Mouse (Mus musculus) kidney, adult 2 months (tissue): ENCODE data around the gene Jmjd8. TPM values are rescaled to one million over a fixed set of nuclear protein-coding genes. Genes with fewer than 3 reads are reported as not detected.
A peak's percentile ranks its signal among the peaks of the same experiment; 100 is the strongest.

Experiments used
- DNase-seq: peaks from one replicate; pipeline ENCODE4 v3.0.0; 2021
- H3K27ac ChIP-seq: fragments of 200-500 bp; 2 replicates; pipeline ENCODE4 v1.5.1; 2012; ENCODE audit warnings: low read depth, low read length, control low read depth, inconsistent platforms; ENCODE audit not compliant: insufficient read depth
- H3K27me3 ChIP-seq: fragments of 200-500 bp; replicated peaks from 2 replicates; pipeline ENCODE4 v1.6.1; 2012; ENCODE audit warnings: mild to moderate bottlenecking, moderate library complexity, low read length, inconsistent platforms; ENCODE audit not compliant: control insufficient read depth, insufficient read depth
- H3K36me3 ChIP-seq: fragments of 200-500 bp; 2 replicates; pipeline ENCODE4 v1.6.1; 2012; ENCODE audit warnings: mild to moderate bottlenecking, moderate library complexity, low read length, inconsistent platforms; ENCODE audit not compliant: control insufficient read depth, insufficient read depth
- H3K4me1 ChIP-seq: fragments of 200-500 bp; 2 replicates; pipeline ENCODE4 v1.6.1; 2011; ENCODE audit warnings: low read length; ENCODE audit not compliant: control insufficient read depth, insufficient read depth
- H3K4me3 ChIP-seq: fragments of 200-500 bp; 2 replicates; pipeline ENCODE4 v1.5.1; 2011; ENCODE audit warnings: mild to moderate bottlenecking, low read depth, low read length, control low read depth; ENCODE audit not compliant: insufficient read depth
- CTCF ChIP-seq: fragments of 200-500 bp; conservative IDR thresholded peaks from 2 replicates; pipeline ENCODE4 v1.5.1; 2011; ENCODE audit warnings: low read depth, mild to moderate bottlenecking, control low read depth, low read length, moderate library complexity, mixed read lengths; ENCODE audit not compliant: insufficient read depth, insufficient read length
- POLR2A ChIP-seq: fragments of 200-500 bp; IDR thresholded peaks from one replicate; pipeline ENCODE4 v1.6.1; 2011; ENCODE audit warnings: low read depth, low read length, control low read depth
- WGBS: fragments of 180-500 bp; shearing (Covaris S2); methylation state at CpG from one replicate; pipeline ENCODE4 v1.1.7; 2018; 5-methylcytosine and 5-hydroxymethylcytosine counted together
- polyA plus RNA-seq: library from polyadenylated mRNA; depleted of rRNA; stranded (reverse); fragments of >200 nt; gene quantifications from 2 replicates; pipeline ENCODE4 v1.2.3, GENCODE M21; 2012

The Jmjd8 gene
- polyA plus RNA-seq, 1 experiment, result 132 TPM

DNA sequence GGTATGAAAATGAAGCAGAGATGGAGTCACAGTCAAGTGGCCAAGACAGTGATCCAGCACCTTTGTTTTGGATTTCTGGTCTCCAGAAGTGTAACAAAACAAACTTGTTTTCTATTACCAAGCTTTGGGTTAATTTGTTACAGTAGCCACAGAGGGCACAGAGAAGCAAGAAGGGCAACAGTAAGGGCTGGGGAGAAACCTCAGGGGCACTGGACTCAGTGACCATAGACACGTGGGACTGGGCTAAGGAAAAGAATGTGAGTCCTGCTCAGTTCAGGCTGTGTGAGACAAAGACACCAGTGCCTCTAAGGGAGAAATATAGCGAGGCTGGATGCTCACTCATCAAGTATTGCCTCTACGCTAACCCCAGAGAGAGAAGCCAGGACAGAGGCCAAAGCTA lies 44.0 kb downstream of the Jmjd8 start:
- H3K4me3 ChIP-seq, result no peak overlapping the region
- TF ChIP-seq CTCF (no peak), POLR2A (no peak)
- H3K27me3 ChIP-seq, result no peaks in the 10 kb centered on the region
- WGBS, result 54% methylated on average over 3 of the region's 3 CpGs
- peak overlapping the region; percentile 91 for H3K27ac ChIP-seq
- no peaks in the 10 kb centered on the region for H3K36me3 ChIP-seq
- DNase-seq, result peak; percentile 84
- peaks cover 37% of the 10 kb centered on the region; the same call in 1 of the 2 replicates for H3K4me1 ChIP-seq

DNA sequence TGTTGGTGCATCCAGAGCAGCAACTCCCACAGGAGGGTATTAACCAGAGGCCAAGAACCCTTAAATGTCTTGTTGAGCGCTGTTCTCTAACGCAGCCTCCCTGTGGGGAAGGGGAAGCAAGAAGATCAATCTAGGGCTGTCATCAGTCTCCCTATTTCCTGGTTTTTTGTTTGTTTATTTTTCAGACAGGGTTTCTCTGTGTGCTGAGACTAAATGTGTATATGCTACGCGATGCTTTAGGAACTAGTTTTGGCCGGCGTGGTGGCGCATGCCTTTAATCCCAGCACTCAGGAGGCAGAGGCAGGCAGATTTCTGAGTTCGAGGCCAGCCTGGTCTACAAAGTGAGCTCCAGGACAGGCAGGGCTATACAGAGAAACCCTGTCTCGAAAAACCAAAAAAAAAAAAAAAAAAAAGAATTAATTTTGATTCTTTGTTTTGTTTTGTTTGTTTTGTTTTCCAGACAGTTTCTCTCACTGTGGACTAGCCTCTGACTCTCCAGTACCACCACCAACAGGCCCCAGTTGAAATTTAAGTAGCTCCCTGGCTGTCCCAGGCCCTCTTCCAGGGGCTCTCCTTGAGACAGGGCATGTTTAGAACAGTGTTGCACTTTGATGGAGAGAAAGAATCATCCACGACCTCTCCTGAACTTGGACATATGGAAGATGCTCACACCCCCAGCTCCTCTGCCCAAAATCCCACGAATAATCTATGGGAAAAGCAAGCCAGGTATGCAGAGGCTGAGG lies 44.9 kb downstream of the Jmjd8 start:
- peak overlapping the region; percentile 91 for H3K27ac ChIP-seq
- H3K27me3 ChIP-seq, result no peaks in the 10 kb centered on the region
- DNase-seq, result no peak
- 77% methylated on average over 11 of the region's 11 CpGs for WGBS
- no peak for TF ChIP-seq POLR2A
- TF ChIP-seq CTCF, result no peak
- H3K36me3 ChIP-seq, result no peaks in the 10 kb centered on the region
- H3K4me1 ChIP-seq, result peaks cover 38% of the 10 kb centered on the region; the same call in 1 of the 2 replicates
- no peak overlapping the region for H3K4me3 ChIP-seq

DNA sequence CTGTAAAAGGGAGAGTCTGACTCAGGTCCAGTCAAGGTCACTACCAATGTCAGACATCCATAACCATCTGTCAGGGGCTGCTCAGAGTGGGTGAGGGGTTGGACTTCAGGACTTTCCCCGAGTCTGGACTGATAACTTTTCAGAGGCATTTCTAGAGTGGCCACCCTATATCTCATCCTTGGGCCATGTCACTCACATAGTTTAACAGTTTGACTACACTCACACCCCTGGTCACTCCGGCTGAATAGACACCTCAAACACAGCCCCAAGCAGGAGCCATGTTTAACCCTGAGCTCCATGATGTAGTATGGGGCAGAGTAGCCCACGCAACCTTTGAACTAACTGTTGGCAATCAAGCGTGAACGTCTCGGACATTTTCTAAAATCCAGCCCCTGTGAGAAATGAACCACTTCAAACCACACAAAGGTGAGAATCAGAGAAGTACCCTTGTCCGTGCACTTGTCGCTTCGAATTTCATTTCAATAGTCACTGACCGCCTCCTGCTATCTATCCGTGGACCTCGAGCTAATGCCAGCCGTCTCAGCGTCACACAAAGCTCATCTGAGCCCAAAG lies 45.6 kb downstream of the Jmjd8 start:
- Histone ChIP-seq H3K27ac (peak overlapping the region; percentile 91), H3K4me1 (peaks cover 36% of the 10 kb centered on the region; the same call in 1 of the 2 replicates), H3K4me3 (peak overlapping the region; percentile 99), H3K36me3 (no peaks in the 10 kb centered on the region), H3K27me3 (no peaks in the 10 kb centered on the region)
- peak; percentile 78 for DNase-seq
- WGBS, result 13% methylated on average over 14 of the region's 14 CpGs
- TF ChIP-seq CTCF (no peak), POLR2A (no peak)

DNA sequence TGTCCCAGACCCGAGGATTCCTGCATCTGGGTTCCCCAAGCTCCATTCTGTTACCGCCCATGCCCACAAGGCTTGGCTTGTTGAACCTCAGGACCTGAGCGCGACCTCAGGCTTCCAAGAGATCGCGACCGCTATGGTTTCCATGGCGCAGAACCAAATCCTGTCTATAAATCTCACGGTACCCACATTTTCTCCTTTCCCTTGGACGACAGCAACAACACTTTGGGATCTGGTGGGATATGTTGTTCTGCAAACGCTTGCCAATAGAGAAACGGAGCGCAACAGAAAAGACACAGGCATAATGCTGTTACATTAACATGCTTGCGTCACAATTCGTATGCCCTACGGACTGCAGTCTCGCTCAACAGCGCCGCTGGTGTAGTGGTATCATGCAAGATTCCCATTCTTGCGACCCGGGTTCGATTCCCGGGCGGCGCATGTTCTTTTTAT lies 46.1 kb downstream of the Jmjd8 start, which contains the start of gene Mettl26:
Gene Mettl26 (plus strand): TSS at position 354 of the 450 bp plus-strand sequence.
- H3K27me3 ChIP-seq, result no peaks in the 10 kb centered on the region
- H3K36me3 ChIP-seq, result no peaks in the 10 kb centered on the region
- under 1% methylated on average over 25 of the region's 25 CpGs for WGBS
- TF ChIP-seq POLR2A (no peak), CTCF (no peak)
- peak; percentile 96 for DNase-seq
- H3K27ac ChIP-seq, result peak within 1 kb of the TSS; percentile 91
- peaks cover 36% of the 10 kb centered on the region; the same call in 1 of the 2 replicates for H3K4me1 ChIP-seq
- peak within 1 kb of the TSS; percentile 99 for H3K4me3 ChIP-seq

DNA sequence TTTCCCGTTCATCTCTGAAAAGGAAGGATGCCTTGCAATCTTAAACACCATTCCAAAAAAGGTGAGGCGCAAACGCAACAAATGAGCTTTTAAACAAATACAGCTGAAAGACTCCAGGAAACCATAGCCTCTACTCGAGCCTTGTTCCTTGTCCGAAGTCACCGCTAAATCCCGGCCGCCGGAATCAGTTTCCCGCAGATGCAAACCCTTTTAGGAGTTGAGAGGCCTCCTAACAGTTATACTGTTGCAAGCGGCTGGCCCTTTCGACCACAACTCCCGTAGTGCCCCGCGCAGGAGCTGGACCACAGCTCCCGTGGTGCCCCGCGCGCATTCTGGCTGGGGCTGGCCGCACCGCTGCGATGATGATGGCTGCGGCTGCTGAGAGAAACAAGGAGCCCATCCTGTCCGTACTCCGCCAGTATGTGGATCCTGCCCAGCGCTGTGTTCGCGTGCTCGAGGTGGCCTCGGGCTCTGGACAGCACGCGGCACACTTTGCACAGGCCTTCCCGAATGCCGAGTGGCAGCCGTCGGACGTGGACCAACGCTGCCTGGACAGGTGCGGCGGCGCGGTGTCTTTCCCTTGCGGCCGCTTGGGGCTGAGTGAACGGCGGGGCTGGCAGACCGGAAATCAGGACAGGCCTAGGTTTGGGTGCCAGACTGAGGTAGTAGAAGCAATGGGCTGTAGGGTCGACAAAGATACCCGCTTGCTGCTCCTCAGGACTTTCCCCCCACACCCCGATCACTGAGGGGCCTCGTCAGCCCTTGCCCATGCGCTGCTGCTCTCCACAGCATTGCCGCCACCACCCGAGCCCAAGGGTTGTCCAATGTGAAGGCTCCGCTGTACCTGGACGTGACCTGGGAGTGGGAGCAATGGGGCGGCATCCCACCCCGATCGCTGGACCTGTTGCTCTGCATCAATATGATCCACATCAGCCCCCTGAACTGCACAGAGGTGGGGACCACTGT lies 46.8 kb downstream of the Jmjd8 start:
- 1% methylated on average over 59 of the region's 59 CpGs for WGBS

DNA sequence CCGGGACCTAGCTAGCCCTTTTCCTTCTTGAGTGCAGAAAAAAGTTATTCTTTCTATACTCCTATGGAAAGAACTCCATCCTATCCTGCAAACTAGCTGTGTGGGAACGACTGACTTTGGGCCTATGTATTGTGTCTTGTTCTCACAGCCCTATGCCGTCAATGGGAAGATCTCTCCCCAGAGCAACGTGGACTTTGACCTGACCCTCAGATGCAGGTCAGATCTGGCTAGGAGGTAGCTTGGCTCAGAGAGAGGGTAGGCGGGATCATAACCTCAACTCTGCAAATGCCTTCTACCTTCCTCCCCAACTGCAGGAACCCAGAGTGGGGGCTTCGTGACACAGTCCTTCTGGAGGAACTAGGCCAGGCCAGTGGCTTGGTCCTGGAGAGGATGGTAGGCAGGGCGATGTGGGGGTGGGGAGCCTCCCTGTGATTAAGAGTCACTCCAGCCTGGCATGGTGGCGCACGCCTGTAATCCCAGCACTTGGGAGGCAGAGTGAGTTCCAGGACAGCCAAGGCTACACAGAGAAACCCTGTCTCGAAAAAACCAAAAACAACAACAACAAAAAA lies 47.8 kb downstream of the Jmjd8 start:
- Histone ChIP-seq H3K4me3 (peak overlapping the region; percentile 99), H3K27ac (peak overlapping the region; percentile 91), H3K4me1 (peaks cover 39% of the 10 kb centered on the region; the same call in 1 of the 2 replicates), H3K36me3 (no peaks in the 10 kb centered on the region), H3K27me3 (no peaks in the 10 kb centered on the region)
- peak; percentile 89 for DNase-seq
- 43% methylated on average over 10 of the region's 10 CpGs for WGBS
- TF ChIP-seq POLR2A (no peak), CTCF (no peak)

More for the DNA sequence above, 46.8 kb downstream of the Jmjd8 start:
- TF ChIP-seq POLR2A (peak; percentile 82), CTCF (no peak)
- DNase-seq, result peak; percentile 94
- H3K36me3 ChIP-seq, result no peaks in the 10 kb centered on the region
- no peaks in the 10 kb centered on the region for H3K27me3 ChIP-seq
- H3K27ac ChIP-seq, result peak overlapping the region; percentile 91
- peak overlapping the region; percentile 99 for H3K4me3 ChIP-seq
- peaks cover 36% of the 10 kb centered on the region; the same call in 1 of the 2 replicates for H3K4me1 ChIP-seq
